Mouse (Mus musculus) layer of hippocampus, adult 11-12 months (tissue): ENCODE measurements at regions not wholly inside any gene's neighbourhood (a gene's known extent, or its start where the extent isn't known, plus 50 kb on each side); places are given as distances from the start of the nearest gene placed in this dataset.
"Not testable (repeated sequence)": the region's sequence is repeated elsewhere in the genome, so short reads cannot be mapped to it uniquely, and the experiment has no call there.

Source experiments
- DNase-seq: peaks from one replicate; pipeline ENCODE4 v3.0.0; 2022; ENCODE audit warnings: low spot score

DNA sequence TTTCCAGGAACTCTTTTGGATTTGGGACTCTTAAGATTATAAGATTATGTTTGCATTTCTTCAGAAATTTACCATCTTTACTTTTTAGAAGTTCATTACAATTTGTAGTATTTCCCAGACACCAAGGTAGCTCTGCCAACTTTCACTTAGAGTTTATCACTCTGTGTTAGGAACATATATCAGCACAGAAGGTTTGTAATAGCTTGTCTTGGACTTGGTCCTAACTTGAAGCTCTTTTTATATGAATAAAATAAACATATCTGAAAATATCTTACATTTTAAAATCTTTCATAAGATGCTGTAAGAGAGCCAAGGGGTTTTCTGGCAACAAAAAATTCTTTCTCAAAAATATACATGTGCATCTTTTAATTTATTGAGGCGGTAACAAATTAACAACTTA, 813.4 kb upstream of the 4931417E11Rik start:
- DNase-seq = no peak

DNA sequence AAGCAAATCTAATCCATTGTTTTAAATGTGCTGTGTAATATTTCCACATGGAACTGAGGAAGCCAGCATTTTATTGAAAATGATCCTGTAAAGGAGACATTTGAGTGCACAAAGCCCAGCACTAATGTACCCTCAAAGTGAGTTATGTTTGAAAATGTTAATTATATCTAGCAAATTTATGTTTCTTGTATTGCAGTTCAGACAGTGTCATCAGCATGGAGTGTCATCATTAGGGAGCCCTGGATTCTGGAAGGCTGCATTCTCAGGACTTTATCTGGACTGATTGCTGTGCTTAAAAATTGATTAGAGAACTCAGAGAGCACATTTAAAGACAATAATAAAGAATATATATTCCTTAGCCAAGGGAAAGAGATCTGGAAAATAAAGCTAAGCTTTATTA, 804.8 kb upstream of the 4931417E11Rik start:
- no peak for DNase-seq

DNA sequence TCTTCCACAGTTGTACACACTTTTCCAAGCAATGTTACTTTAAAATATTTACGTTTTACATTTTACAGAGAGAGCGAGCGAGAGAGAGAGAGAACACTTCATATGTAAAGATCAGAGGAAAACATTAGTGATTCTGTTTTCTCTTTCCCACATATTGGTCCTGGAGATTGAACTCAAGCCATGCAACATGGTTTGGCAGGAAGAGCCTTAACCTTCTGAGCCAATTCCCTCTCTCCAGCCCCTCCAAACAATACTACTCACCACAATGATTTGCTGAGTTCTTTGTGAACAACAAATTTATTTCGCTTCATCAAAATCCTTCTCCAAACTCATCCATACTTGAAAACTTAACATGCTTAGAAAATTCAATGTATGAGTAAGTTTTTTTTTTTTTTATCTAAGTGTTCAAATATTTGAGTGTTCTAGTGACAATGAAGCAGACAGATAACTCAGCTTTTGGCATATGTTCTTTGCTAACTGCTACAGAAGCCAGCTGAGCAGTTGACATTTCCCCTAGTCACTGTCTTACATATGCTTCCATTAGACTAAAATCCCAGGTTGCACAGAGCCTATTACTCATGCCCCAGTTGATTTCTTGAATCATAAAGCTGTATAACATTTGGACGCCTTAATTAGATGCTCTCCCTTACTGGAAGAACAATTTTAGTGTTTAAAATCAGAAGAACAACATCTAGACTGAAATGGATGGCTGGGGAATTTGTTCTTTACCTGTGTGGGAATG, 801.9 kb upstream of the 4931417E11Rik start:
- DNase-seq = peak; percentile 17

DNA sequence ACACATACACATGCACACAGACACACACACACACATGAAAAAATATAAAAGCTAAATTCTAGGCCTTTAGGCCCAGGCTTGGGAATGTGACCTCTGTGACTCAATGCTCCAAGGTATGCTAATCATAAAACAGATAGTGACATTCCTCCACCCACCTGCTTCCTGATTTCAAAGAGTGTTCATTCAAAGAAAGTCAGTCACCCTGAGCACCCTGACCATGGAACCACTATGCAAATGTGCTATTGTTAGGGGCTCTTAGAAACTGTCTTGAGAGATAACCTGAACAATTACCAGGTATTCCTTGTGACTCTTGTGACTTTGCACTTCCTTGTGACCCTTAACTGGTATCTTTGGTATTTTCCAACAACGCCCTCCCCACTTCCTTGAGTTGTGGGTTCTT, 797.1 kb upstream of the 4931417E11Rik start:
- DNase-seq = not testable (repeated sequence)
